Mouse (Mus musculus) retina, adult 2 months (tissue): Measurements from ENCODE around the gene Upb1.
"Not testable (repeated sequence)": the region's sequence is repeated elsewhere in the genome, so short reads cannot be mapped to it uniquely, and the experiment has no call there.

Experiments used
- DNase-seq: peaks from one replicate; pipeline ENCODE4 v3.0.0-alpha.2; 2012; ENCODE audit warnings: low read depth, low spot score

Gene Upb1

DNA sequence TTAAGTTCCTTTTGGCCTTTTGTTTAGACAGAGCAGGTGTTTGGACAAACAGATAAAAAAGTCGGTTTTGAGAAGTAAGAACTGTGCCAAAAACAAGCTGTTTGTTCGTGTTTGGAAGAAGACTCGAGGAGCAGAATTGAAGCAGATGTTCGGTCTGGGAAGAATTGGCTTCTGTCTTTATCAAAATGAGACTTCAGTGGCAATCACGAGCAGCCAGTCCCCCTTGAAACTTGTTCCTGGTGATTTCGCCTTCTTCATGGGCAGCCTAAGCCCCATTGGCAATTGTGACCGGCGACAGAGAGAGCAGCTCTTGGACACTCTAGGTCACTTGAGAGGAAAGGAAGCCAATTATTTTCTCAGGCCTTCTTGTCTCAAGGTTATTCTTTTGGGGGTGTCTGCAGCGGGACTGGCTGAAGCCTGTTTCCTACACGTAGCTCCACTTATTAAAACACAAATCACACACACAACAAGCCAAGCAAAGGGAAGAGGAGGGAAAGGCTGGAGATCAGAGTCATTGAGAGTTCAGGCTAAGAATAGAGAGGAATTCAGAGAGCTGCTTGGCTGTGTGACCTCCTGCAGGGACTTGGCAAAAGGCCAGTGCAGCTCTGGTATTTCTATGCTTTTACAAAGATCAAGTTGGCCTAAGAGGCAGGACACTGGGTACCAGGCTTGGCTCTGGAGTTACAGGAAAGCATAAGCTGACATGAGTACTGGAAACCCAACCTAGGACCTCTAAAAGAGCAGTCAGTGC lies 50.3 kb downstream of the Upb1 start:
- no peak for DNase-seq

DNA sequence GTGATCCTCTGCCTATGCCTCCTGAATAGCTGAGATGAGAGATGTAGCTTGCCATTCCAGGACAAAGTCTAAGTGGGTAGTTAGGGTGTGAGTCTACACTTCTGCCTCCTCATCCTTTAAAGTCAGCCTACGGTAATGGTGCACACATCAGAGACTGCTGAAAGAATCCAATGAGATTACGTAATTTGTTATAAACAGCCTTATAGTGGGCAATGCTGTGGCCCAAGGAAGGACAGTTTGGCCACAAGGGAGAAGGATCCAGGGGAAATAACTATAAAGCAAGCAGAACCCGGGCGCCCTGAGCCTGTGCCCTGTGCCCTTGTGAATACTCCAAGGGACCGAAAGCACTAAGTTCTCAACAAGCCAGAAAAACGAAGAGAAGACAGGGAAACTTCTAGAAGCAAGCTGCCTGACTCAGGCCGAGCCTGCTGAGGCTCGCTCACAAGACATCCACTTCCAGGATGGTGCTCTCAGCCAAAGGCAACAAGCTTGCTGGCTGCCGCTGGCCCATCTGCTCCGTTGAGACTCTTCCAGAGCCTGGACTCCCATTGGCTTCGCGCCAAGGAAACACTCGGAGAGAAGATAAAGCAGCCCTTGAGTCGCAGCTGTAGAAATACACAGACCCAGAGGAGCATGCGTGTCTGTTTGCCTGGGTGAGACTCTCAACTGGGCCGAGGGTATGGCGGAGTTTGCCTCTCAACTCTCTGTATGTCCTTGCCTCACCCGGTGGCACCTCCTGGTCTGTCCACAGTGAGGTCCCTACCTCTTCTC lies 55.3 kb downstream of the Upb1 start:
- not testable (repeated sequence) for DNase-seq

DNA sequence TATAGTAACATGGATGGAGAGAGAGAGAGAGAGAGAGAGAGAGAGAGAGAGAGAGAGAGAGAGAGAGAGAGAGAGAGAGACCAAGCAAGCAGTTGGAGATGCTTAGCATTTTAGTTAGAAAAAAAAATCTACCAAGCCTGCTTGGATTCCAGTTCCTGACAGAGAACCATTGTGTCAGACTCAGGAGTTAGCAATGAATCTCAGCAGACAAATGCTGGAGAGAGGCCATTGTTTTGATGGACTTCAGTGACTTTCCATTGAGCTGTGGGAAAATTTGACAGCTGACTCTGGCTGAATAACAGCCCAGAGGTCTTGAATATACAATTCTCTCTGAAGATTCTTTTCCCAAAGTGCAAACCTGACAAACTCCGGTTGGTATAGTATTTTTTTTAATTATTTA lies 56.9 kb downstream of the Upb1 start:
- no peak for DNase-seq

DNA sequence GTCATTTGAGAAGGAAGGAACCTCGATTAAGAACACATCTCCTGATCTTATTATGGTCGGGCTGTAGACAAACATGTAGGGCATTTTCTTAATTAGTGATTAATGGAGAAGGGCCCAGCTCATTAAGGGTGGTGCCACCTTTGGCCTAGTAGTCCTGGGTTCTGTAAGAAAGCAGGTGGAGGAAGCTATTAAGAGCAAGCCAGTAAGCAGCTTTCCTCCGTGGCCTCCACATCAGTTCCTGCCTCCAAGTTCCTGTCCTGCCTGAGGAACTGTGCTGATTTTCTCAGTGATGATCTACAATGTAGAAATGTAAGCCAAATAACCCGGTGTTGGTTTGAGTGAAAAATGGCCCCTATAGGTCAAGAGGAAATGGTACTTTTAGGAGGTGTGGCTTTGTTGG lies 57.4 kb downstream of the Upb1 start:
- no peak for DNase-seq

DNA sequence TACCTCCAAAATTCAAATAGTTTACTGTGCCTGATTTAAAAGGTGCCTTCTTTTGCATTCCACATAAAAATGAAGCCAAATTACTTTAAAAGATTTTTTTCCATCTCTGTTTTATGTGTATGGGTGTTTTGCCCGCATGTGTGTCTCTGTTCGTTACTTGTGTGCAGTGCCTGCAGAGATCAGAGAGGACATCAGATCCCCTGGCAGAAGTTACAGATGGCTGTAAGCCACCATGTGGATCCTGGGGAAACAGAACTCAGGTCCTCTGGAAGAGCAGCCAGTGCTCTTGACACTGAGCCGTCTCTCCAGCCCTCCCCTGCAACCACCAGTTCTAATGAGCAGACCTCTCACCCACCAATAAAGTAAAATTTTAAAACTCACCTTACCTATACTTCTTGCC lies 61.8 kb downstream of the Upb1 start:
- DNase-seq, result no peak

DNA sequence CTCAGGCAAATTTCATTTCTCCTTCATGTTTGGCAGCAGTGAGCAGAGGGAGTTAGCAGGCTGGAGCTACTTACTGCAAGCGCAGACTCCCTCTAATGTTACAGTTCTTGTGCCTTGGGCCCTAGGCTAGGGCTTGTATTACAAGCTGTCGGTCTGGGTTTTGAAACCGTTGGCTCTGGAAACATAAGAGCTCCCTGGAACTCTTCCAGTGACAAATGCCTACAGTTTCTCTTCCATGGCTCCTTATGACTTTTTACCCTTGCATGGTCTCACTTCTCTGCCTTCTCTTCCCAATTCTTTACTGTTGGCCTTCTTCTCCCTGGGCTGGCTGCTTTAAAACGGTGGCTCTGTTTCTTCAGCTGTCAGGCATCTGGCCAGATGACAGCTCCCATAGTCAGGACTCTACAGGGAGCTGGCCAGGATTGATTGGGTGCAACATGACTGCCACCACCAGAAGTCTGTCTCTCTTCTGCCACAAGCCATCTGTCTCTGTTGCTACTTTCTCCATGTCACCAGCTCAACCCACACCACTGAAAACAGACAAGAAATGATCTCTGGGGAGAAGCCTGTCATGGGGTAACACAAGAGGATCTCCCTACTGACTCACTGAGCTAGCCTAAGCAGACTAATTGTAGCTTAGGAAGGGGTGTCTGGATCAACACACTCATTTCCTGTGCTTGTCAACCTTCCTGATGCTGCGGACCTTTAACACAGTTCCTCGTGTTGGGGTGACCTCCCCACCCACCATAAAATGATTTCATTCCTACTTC lies 65.1 kb downstream of the Upb1 start:
- DNase-seq, result no peak

DNA sequence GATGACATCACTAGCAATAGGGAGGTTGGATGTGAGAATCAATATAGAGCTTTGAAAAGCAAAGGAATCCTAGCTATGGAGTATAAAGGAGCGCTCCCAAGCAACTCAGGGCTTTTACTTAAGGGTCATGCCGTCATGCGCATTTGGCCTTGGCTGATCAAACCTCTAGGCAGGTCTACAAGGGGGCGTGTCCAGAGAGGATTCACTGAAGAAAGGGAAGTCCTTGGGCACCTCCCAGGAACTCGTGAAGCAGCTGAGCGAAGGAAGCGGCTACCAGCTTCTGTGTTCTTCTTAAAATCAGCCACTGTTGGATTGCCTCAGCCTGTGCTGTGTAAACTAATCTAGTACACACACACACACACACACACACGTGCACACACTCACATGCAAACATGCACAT lies 72.5 kb downstream of the Upb1 start:
- no peak for DNase-seq

DNA sequence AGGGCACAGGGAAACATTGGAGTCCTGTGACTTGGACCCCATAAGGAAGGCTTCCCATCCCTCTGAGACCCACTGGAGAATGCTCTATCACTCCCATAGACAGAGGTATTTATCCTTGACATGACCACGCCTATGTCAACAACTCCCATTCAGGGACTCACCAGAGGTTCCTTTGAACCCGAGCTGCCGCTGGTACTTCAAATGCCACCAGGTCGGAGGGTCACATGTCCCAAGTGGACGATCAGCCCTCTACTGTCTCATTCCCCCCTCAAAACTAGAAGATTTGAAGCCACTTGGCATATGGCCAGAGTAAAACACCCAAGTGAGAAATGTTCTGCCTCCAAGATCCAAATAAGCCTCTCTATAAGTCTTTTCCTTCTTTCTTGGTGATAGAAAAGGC lies 73.7 kb downstream of the Upb1 start:
- no peak for DNase-seq

DNA sequence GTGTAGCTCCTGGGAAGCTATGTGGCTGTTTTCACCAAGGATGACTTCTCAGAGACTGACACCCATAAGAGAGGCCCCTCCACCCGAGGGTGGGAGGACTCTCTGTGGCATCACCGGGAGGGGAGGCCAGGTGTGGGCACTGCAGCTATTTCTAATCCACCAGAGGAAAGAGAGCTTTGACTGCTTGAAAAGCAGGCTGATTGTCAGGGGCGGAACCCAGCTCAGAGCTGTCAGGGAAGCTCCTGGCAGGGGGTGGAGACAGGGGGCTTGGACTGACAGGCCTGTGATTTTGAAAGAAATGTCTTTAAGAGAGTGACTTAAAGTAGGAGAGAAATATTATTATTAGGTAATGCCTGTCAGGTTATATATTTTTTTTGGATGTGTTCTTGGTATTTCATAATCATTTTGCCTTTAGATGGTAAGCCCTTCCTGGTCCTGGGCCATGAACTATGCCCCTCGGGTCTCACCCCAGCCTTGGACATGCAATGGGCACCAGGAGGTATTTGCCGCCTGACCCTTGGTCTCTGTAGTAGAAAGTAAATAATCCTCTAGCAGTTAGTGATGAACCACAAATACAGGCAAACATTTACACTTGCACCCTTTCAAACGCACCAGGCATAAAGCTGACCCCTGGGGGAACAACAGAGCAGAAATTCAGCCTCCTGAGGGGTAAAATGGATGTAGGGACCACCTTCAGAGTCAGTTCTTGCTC lies 74.4 kb downstream of the Upb1 start:
- DNase-seq, result not testable (repeated sequence)

DNA sequence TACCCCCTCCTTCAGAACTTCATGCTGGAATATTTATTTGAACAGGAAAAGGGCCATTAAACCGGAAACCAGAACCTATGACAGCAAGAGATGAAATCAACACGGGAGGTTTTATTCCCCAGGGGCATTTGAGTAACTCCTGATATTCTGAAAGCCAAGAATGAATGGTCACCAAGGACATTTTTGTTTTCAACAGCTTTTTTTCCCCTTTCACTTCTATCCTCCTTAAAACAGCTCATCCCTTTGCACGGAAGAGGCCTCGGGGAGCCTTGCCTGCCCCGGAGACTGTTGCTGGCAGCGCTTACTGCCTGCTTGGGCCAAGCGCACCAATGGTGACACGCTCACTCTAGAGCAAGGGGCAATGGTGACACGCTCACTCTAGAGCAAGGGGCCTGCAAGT lies 76.1 kb downstream of the Upb1 start:
- no peak for DNase-seq

DNA sequence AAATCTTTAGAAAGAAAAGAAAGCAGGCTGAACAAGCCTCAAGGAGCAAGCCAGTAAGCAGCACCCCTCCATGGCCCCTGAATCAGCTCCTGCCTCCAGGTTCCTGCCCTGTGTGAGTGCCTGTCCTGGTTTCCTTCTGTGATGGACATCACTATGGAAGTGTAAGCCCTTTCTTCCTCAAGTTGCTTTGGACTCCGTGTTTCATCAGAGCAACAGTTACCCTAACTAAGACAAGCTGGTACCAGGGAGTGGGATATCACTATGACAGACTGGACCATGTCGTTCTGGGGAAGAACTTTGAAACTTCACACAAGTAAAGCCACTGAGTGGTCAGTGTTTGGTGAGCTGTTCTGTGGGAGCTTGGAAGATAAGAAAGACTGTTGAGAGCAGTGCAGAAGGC lies 79.0 kb downstream of the Upb1 start:
- DNase-seq, result no peak

DNA sequence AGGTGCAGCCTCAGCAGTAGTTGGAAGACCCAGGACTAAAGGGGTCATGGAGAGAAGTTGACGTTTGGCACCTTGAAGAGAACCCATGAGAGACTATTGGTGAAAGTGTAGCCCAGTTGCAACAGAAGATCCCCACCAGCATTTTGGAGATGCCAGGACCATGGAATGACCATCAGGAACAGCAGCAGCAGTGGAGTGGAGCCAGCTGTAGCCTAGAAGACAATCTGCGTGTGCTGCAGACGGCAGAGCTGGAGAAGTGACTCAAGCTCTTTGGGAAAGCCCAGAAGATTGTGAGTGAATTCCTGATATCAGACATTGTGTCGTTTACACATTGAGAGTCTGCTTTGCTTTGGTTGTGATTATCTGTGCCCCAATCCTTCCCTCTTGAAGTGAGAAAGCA lies 80.8 kb downstream of the Upb1 start:
- DNase-seq, result no peak

DNA sequence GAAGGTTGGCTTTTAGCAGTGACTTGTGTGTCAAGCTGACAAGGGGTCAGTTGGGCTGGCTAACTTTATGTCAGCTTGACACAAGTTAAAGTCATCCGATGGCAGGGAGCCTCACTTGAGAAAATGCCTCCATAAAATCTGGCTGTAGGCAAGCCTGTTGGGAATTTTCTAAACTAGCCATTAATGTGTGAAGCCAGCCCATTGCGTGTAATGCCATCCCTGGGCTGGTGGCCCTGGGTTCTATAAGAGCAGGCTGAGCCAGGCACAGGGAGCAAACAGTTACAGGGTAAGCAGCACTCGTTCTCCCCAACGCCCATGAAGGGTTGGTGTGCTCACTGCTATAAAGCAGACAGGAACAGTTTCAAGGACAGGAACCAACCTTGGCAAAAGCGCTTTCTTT lies 81.4 kb downstream of the Upb1 start:
- DNase-seq, result no peak

DNA sequence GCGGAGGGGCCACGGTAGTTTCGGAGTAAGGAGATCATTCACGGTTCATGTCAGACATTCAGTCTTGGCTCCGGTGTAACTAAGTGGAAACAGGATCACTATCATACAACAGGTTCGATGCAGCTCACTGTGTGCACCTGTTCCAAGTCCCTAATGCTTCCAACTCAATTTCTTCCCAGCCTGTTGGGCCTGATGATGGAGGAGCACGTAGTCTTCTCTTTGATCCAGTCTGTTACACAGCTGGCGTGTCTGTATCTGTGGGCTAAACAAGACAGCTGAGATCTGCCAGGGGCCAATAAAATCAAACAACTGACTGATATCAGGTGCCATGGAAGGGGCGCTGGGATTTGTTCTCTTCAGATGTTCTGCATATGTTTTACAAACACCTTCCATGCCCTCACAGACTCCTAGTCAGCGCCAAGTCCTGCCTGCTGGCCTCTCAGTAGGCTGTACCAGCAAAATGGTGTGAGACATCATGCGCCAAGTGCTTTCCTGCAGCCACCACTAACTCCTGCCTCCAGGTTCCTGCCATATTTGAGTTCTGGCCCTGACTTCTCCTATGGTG lies 82.1 kb downstream of the Upb1 start:
- DNase-seq, result no peak

DNA sequence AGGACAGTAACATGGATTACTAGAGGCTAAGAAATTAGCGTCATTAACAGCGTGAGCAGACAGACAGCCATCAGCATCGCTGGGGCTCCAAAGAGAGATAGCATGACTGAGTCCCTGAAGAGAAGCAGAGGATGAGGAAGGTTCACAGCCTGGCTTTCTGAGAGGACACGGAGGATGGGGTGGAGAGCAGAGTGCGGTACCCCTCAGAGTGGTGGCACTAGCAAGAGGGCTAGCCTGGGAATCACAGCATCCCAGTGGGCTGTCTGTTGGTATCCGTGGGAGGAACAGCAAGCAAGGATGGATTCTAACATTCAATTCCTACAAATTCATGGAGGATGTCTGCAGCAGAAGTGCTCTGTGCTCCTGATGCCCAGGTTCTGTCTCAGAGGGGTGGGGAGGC lies 83.2 kb downstream of the Upb1 start:
- no peak for DNase-seq

DNA sequence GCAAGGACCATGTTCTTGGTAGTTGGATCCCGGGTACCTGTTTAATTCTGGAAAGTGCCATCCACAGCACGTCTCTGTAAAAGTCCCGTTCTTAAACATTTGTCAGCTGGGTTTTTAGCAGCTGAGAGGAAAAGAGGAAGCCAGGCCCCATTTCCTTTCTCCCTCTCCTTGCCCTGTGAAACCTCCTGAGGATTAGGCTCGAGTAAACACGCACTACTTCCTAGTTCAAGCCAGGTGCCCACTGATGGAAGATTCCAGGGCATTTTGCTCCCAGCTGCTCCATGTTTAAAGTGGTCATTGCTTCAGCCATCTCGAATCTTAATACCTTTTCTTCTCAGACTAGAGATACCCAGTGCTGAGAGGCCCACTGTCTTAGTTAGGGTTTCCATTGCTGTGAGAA lies 83.9 kb downstream of the Upb1 start:
- DNase-seq, result no peak

DNA sequence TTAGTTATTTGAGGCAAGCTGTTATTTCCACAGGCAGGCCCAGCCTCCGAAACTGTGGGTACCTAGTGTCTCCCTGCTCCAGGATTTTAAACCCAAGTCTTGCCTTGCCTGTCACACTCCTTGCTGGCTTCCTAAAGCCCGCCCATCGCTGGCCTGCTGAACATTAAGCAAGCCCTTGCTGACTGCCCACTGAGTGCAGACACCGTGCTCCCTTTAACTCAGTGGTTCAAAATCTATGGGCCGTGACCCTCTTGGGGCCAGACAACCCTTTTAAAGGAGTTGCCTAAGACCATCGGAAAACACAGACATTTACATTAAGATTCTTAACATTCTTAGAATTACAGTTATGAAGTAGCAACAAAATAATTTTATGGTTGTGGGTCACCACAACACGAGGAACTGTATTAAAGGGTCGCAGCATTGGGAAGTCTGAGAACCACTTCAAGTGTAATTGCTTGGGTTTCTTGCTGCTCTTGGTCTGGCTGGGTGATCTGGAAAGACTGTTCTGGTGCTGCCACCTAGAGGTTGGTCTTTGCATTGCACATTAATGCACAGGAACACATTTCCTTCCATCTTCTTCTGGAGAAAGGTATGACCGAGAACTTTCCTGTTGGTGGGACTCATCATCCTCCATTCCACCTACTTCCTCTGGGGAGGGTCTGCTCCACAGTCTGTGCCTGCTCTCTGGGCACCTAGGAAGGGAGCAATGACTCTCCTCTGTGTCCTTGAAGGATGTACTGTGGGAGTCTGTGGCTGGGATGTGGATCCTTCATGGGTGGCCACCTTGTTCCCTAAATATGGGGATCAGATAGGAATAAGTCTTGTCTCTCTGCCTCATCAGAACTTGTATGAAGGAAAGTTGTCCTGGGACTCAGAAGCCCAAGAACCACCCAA lies 85.4 kb downstream of the Upb1 start:
- DNase-seq, result peak; percentile 66

DNA sequence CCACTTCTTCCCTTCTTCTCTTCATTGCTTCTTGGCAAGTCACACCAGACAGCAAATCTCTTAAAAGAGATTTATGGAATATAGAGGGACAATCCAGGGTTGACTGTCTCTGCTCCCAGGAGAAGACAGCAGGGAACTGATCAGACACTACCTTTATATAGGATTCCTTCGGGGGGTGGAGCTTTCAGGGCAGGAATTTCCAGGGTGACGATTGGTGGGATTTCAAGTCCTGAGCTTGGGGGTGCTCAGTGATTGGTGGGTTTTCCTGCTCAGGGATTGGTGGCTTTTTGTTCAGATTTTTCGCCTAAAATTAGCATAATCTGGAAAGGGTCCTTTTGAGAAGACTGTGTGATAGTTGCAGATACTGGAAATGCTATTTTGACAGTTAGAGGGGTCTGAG lies 86.2 kb downstream of the Upb1 start:
- no peak for DNase-seq

DNA sequence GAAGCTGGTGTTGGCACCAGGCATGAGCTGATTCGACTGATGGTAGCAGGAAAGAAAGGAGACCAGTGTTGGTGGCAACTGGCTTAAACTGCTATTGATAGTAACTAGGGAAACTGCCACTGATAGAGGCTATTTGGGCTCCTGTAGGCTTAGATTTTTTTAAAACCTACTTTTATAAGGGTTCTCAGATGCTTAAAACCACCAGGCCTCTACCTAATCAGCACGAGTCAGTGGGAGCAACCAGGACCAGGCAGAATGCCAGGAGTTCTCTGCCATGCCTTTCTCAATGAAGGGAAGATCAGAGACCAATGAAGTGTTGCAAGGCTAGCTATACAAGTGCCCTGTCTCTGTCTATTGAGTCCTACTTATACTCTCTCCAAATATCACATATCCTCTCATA lies 88.6 kb downstream of the Upb1 start:
- DNase-seq, result no peak

DNA sequence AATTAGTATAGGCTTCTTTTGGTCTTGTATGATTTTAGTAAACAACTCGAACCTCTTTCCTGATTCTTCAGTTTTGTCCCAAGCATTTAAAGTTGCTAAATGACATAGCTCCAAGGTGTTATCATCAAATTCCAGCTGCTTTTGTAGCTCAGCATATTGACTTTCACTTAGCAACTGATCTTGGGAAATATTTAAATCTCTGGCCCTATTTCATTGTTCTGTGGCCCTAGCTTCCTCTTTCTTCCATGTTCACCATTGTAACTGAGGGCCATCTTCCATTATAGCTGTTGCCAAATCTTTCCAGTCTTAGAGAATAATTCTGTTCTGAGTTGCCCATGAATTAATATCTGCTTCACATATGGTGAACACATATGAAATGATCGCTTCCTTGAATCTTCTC lies 89.8 kb downstream of the Upb1 start:
- DNase-seq, result no peak
